Mouse (Mus musculus) C2C12 (cell line): ENCODE data around the gene Nkx2-3. TPM values are rescaled to one million over a fixed set of nuclear protein-coding genes. Genes with fewer than 3 reads are reported as not detected.

Experiments
- H3K27me3 ChIP-seq: one replicate; pipeline ENCODE4 v1.6.1; 2011; ENCODE audit not compliant: control insufficient read depth, insufficient read depth, insufficient read length
- H3K36me3 ChIP-seq: one replicate; pipeline ENCODE4 v1.6.1; 2011; ENCODE audit not compliant: control insufficient read depth, insufficient read depth
- H3K4me3 ChIP-seq: one replicate; pipeline ENCODE4 v1.5.1; 2011; ENCODE audit warnings: mild to moderate bottlenecking, control low read depth; ENCODE audit not compliant: poor library complexity, insufficient read depth, severe bottlenecking
- H3K79me2 ChIP-seq: one replicate; pipeline ENCODE4 v1.6.1; 2011; ENCODE audit not compliant: control insufficient read depth, insufficient read depth
- H3K79me3 ChIP-seq: one replicate; pipeline ENCODE4 v1.6.1; 2011; ENCODE audit warnings: low read depth, control low read depth
- H3ac ChIP-seq: one replicate; pipeline ENCODE3; 2011; ENCODE audit warnings: low read depth; ENCODE audit not compliant: control insufficient read depth, insufficient read length
- CEBPB ChIP-seq: IDR thresholded peaks from one replicate; pipeline ENCODE4 v1.6.1; 2011; ENCODE audit warnings: low read depth, mild to moderate bottlenecking, control low read depth, moderate library complexity
- CTCF ChIP-seq: IDR thresholded peaks from one replicate; pipeline ENCODE4 v1.5.1; 2011; ENCODE audit not compliant: control insufficient read depth, insufficient read depth, insufficient read length
- FOSL1 ChIP-seq: IDR thresholded peaks from one replicate; pipeline ENCODE4 v1.8.0; 2011; ENCODE audit warnings: mild to moderate bottlenecking, low read length; ENCODE audit not compliant: poor library complexity, insufficient read depth, severe bottlenecking
- MAX ChIP-seq: IDR thresholded peaks from one replicate; pipeline ENCODE4 v1.6.1; 2011; ENCODE audit warnings: mild to moderate bottlenecking, control low read depth
- MYOD1 ChIP-seq: IDR thresholded peaks from one replicate; pipeline ENCODE4 v1.6.1; 2011; ENCODE audit warnings: low read depth; ENCODE audit not compliant: control insufficient read depth, insufficient read length
- MYOG ChIP-seq: IDR thresholded peaks from one replicate; pipeline ENCODE4 v1.6.1; 2011; ENCODE audit not compliant: control insufficient read depth, insufficient read length; ENCODE audit errors: extremely low read depth
- USF1 ChIP-seq: IDR thresholded peaks from one replicate; pipeline ENCODE4 v1.6.1; 2011; ENCODE audit warnings: low read depth, mild to moderate bottlenecking, control low read depth, moderate library complexity
- polyA plus RNA-seq: library from polyadenylated mRNA; unstranded; fragments of >200 nt; fragmentation: generic; extraction: Trizol; gene quantifications from one replicate; pipeline ENCODE4 v1.2.1, GENCODE M21; 2012; ENCODE audit warnings: missing spikeins

The Nkx2-3 gene
- polyA plus RNA-seq, 1 experiment: 0.02 TPM

GRCm38 (mm10) chr19:43611561-43611960, 564 bp upstream of the Nkx2-3 start:
- no peak overlapping the region for H3ac ChIP-seq

GRCm38 (mm10) chr19:43612501-43612971, 411 bp downstream of the Nkx2-3 start:
- no peak for TF ChIP-seq MYOG
- no peak for TF ChIP-seq FOSL1
- TF ChIP-seq CTCF: no peak
- no peak for TF ChIP-seq USF1
- TF ChIP-seq MAX: no peak
- no peak for TF ChIP-seq CEBPB
- no peak for TF ChIP-seq MYOD1
- no peaks in the 10 kb centered on the region for H3K36me3 ChIP-seq
- H3K4me3 ChIP-seq: no peak overlapping the region
- H3K27me3 ChIP-seq: peaks cover 56% of the 10 kb centered on the region
- no peaks in the 10 kb centered on the region for H3K79me2 ChIP-seq
- H3K79me3 ChIP-seq: no peaks in the 10 kb centered on the region
- no peak overlapping the region for H3ac ChIP-seq

More at GRCm38 (mm10) chr19:43611561-43611960, 564 bp upstream of the Nkx2-3 start:
- Histone ChIP-seq H3K79me3 (no peaks in the 10 kb centered on the region), H3K79me2 (no peaks in the 10 kb centered on the region), H3K36me3 (no peaks in the 10 kb centered on the region), H3K4me3 (no peak overlapping the region), H3K27me3 (peaks cover 49% of the 10 kb centered on the region)
- TF ChIP-seq CTCF (no peak), MAX (no peak), USF1 (no peak), MYOD1 (no peak), FOSL1 (no peak), CEBPB (no peak), MYOG (no peak)

DNA sequence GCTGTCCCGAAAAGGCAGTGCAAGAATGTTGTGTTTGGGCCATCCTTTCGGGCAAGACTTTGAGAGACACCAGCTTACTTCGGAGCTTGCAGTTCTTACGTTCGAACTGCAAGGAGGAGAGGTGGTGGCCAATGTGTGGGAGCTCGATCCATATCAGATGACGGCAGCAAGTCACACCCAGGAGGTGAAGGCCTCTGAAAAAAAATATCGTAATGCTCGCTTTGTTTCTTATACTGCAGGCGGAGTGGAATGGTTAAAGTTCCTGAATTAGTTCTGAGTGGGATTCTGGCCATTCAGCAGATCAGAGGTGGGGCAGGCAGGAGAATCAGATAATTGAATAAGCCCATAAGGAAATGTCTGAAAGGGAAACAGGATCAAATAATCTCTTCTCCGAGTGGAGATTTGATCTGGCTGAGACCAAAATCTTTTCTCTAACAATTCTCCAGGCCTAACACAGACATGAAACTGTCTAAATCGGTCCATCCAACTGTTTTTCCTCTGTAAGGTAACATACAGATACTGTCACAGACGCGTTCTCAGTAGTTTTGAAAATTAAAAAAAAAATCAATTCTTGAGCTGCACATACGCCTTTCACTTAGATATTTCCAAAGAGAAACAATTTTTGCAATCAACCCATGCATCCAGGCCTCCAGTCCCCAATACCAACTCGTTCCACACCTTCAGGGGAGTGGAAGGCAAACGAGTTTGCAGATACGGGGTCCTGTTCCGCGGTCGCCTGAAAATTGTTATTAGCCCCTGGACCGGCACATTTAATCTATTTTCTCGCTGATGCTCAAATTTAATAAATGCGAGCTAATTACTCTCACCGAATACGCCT, 1.4 kb downstream of the Nkx2-3 start:
- H3K79me3 ChIP-seq: no peaks in the 10 kb centered on the region
- TF ChIP-seq MYOD1 (no peak), CEBPB (no peak), FOSL1 (no peak), MYOG (no peak), USF1 (no peak), CTCF (no peak), MAX (no peak)
- no peak overlapping the region for H3K4me3 ChIP-seq
- H3ac ChIP-seq: no peak overlapping the region
- peaks cover 65% of the 10 kb centered on the region for H3K27me3 ChIP-seq
- H3K79me2 ChIP-seq: no peaks in the 10 kb centered on the region
- H3K36me3 ChIP-seq: no peaks in the 10 kb centered on the region

GRCm38 (mm10) chr19:43614341-43615073, 2.4 kb downstream of the Nkx2-3 start:
- H3K79me2 ChIP-seq: no peaks in the 10 kb centered on the region
- peak overlapping the region; percentile 16 for H3ac ChIP-seq
- H3K79me3 ChIP-seq: no peaks in the 10 kb centered on the region
- no peak for TF ChIP-seq FOSL1
- no peak for TF ChIP-seq MYOD1
- TF ChIP-seq MYOG: no peak
- no peak for TF ChIP-seq CTCF
- no peak for TF ChIP-seq USF1
- no peak for TF ChIP-seq MAX
- no peak for TF ChIP-seq CEBPB
- H3K27me3 ChIP-seq: peaks cover 65% of the 10 kb centered on the region
- no peak overlapping the region for H3K4me3 ChIP-seq
- H3K36me3 ChIP-seq: no peaks in the 10 kb centered on the region

DNA sequence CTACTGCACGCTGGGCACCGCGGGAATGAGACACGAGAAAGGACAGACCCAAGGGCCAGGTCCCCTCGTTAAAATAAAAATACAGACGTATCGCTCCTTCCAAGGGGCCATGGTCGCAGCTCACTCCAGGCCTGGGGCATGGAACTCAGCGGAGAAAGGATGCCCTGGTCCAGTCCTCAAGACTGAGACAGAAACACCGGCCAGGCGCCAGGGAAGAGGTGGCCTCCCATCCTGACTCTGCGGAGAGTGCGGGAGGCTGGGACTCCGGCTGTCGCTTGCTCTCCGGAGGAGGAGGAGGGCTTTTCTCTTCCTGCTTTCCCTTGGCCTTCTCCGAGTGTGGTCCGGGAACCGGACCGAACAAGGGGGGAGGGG, 2.9 kb downstream of the Nkx2-3 start:
- H3K27me3 ChIP-seq: peaks cover 69% of the 10 kb centered on the region
- peak overlapping the region; percentile 16 for H3ac ChIP-seq
- H3K79me3 ChIP-seq: no peaks in the 10 kb centered on the region
- no peak overlapping the region for H3K4me3 ChIP-seq
- no peak for TF ChIP-seq FOSL1
- no peak for TF ChIP-seq MYOD1
- TF ChIP-seq CTCF: no peak
- no peak for TF ChIP-seq USF1
- TF ChIP-seq MYOG: no peak
- TF ChIP-seq MAX: no peak
- H3K36me3 ChIP-seq: no peaks in the 10 kb centered on the region
- H3K79me2 ChIP-seq: no peaks in the 10 kb centered on the region
